Mouse (Mus musculus) retina, adult 2 months (tissue): ENCODE measurements at regions not wholly inside any gene's neighbourhood (a gene's known extent, or its start where the extent isn't known, plus 50 kb on each side); places are given as distances from the start of the nearest gene placed in this dataset.
A peak's percentile ranks its signal among the peaks of the same experiment; 100 is the strongest.

Experiments
- DNase-seq: peaks from one replicate; pipeline ENCODE4 v3.0.0-alpha.2; 2012; ENCODE audit warnings: low read depth, low spot score

- DNase-seq, result no peak
Measured at GRCm38 (mm10) chr13:40480830-40481229, 119.6 kb upstream of the Ofcc1 start.

GRCm38 (mm10) chr13:40472683-40473082 lies 111.4 kb upstream of the Ofcc1 start:
- DNase-seq, result no peak

GRCm38 (mm10) chr13:40469162-40469561 lies 107.9 kb upstream of the Ofcc1 start:
- no peak for DNase-seq

GRCm38 (mm10) chr13:40453360-40453759 lies 92.1 kb upstream of the Ofcc1 start:
- DNase-seq, result no peak

GRCm38 (mm10) chr13:40429831-40430230 lies 68.6 kb upstream of the Ofcc1 start:
- DNase-seq, result no peak

- DNase-seq, result peak; percentile 13
Measured at GRCm38 (mm10) chr13:40423051-40423450, 61.8 kb upstream of the Ofcc1 start.

- no peak for DNase-seq
Measured at GRCm38 (mm10) chr13:40417856-40418255, 56.6 kb upstream of the Ofcc1 start.

GRCm38 (mm10) chr13:40413074-40413473 lies 51.8 kb upstream of the Ofcc1 start:
- DNase-seq, result no peak
